Mouse (Mus musculus): ENCODE measurements at regions not wholly inside any gene's neighbourhood (a gene's known extent, or its start where the extent isn't known, plus 50 kb on each side); places are given as distances from the start of the nearest gene placed in this dataset.

GRCm38 (mm10) chr8:107642241-107642640 is 54.0 kb upstream of the Psmd7 start:
- DNase-seq (ENCODE audit: low spot score in 2 of 2): no peak

- DNase-seq (ENCODE audit: low spot score in 2 of 2): no peak
Measured at GRCm38 (mm10) chr8:107647936-107648335, 59.7 kb upstream of the Psmd7 start.

- no peak for DNase-seq (ENCODE audit: low spot score in 2 of 2)
Measured at GRCm38 (mm10) chr8:107650306-107650705, 62.0 kb upstream of the Psmd7 start.

- no peak for DNase-seq (ENCODE audit: low spot score in 2 of 2)
Measured at GRCm38 (mm10) chr8:107651424-107651823, 63.2 kb upstream of the Psmd7 start.

- no peak for DNase-seq (ENCODE audit: low spot score in 2 of 2)
Measured at GRCm38 (mm10) chr8:107652226-107652625, 64.0 kb upstream of the Psmd7 start.

GRCm38 (mm10) chr8:107653711-107654110 is 65.4 kb upstream of the Psmd7 start:
- no peak for DNase-seq (ENCODE audit: low spot score in 2 of 2)

GRCm38 (mm10) chr8:107656622-107657021 is 68.4 kb upstream of the Psmd7 start:
- DNase-seq (ENCODE audit: low spot score in 2 of 2): no peak

- no peak for DNase-seq (ENCODE audit: low spot score in 2 of 2)
Measured at GRCm38 (mm10) chr8:107657741-107658140, 69.5 kb upstream of the Psmd7 start.

- no peak for DNase-seq (ENCODE audit: low spot score in 2 of 2)
Measured at GRCm38 (mm10) chr8:107658386-107658785, 70.1 kb upstream of the Psmd7 start.

GRCm38 (mm10) chr8:107660624-107661023 is 72.4 kb upstream of the Psmd7 start:
- no peak for DNase-seq (ENCODE audit: low spot score in 2 of 2)

GRCm38 (mm10) chr8:107669608-107670007 is 81.3 kb upstream of the Psmd7 start:
- no peak for DNase-seq (ENCODE audit: low spot score in 2 of 2)

- DNase-seq (ENCODE audit: low spot score in 2 of 2): no peak
Measured at GRCm38 (mm10) chr8:107671471-107671870, 83.2 kb upstream of the Psmd7 start.

- no peak for DNase-seq (ENCODE audit: low spot score in 2 of 2)
Measured at GRCm38 (mm10) chr8:107672691-107673090, 84.4 kb upstream of the Psmd7 start.

GRCm38 (mm10) chr8:107682066-107682465 is 93.8 kb upstream of the Psmd7 start:
- no peak for DNase-seq (ENCODE audit: low spot score in 2 of 2)

GRCm38 (mm10) chr8:107684721-107685691 is 96.7 kb upstream of the Psmd7 start:
- no peak for DNase-seq (ENCODE audit: low spot score in 2 of 2)

GRCm38 (mm10) chr8:107686936-107687335 is 98.7 kb upstream of the Psmd7 start:
- no peak for DNase-seq (ENCODE audit: low spot score in 2 of 2)

- DNase-seq (ENCODE audit: low spot score in 2 of 2): no peak
Measured at GRCm38 (mm10) chr8:107687529-107687928, 99.3 kb upstream of the Psmd7 start.

- DNase-seq (ENCODE audit: low spot score in 2 of 2): no peak
Measured at GRCm38 (mm10) chr8:107689020-107689419, 100.8 kb upstream of the Psmd7 start.

GRCm38 (mm10) chr8:107691251-107691650 is 103.0 kb upstream of the Psmd7 start:
- DNase-seq (ENCODE audit: low spot score in 2 of 2): no peak

GRCm38 (mm10) chr8:107696384-107697346 is 108.4 kb upstream of the Psmd7 start:
- DNase-seq (ENCODE audit: low spot score in 2 of 2): no peak

- no peak for DNase-seq (ENCODE audit: low spot score in 2 of 2)
Measured at GRCm38 (mm10) chr8:107699307-107699706, 111.0 kb upstream of the Psmd7 start.

GRCm38 (mm10) chr8:107699759-107700158 is 111.5 kb upstream of the Psmd7 start:
- no peak for DNase-seq (ENCODE audit: low spot score in 2 of 2)

Data from thymus, postnatal 10 days (tissue).